Mouse (Mus musculus): ENCODE data around the gene Pnma1. TPM values are rescaled to one million over a fixed set of nuclear protein-coding genes. Genes with fewer than 3 reads are reported as not detected.
"Not testable (repeated sequence)": the region's sequence is repeated elsewhere in the genome, so short reads cannot be mapped to it uniquely, and the experiment has no call there.

Gene Pnma1
- polyA plus RNA-seq, 1 experiment from 2014 or later: 0.49 TPM

DNA sequence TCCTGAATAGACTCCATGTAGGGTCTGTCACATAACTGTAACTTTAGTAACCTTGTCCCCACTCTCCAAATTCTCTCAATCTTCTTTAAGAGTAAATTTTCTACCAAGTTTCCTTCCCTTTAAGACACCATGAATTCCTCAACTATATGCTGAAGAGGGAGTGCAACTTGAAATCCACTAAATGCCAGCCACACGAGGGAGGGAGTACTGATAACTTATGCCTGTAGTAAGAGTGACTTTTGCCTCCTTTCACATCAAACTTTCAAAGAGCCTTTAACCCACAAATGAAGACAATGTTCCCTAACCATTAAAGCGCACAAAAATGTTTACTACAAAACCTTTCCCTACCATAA lies 46.8 kb downstream of the Pnma1 start:
- no peak for DNase-seq (ENCODE audit: low spot score)
- no peak for TF ChIP-seq EP300 (optimal IDR thresholded peaks at IDR 0.05)
- TF ChIP-seq CTCF (IDR thresholded peaks at IDR 0.05; ENCODE audit: low read depth): no peak
- no peaks in the 10 kb centered on the region for H3K27me3 ChIP-seq (ENCODE audit: control insufficient read depth, insufficient read depth, low read length)
- no peak for ATAC-seq (ENCODE audit: low FRiP score, low TSS enrichment)
- no peaks in the 10 kb centered on the region for H3K36me3 ChIP-seq (ENCODE audit: control insufficient read depth, insufficient read depth, low read length)
- H3K4me3 ChIP-seq (ENCODE audit: low read depth, low read length): peak overlapping the region; percentile 52
- H3K4me2 ChIP-seq (replicated peaks; ENCODE audit: low read depth): peak overlapping the region; percentile 64
- no peaks in the 10 kb centered on the region for H3K4me1 ChIP-seq (replicated peaks; ENCODE audit: control insufficient read depth, insufficient read depth)
- H3K27ac ChIP-seq (replicated peaks): no peak overlapping the region
- peak overlapping the region; percentile 72 for H3K9ac ChIP-seq (ENCODE audit: low read length)
- 43% methylated on average over 2 of the region's 2 CpGs for WGBS
- H3K9me3 ChIP-seq (ENCODE audit: control insufficient read depth, low read length): no peaks in the 10 kb centered on the region

DNA sequence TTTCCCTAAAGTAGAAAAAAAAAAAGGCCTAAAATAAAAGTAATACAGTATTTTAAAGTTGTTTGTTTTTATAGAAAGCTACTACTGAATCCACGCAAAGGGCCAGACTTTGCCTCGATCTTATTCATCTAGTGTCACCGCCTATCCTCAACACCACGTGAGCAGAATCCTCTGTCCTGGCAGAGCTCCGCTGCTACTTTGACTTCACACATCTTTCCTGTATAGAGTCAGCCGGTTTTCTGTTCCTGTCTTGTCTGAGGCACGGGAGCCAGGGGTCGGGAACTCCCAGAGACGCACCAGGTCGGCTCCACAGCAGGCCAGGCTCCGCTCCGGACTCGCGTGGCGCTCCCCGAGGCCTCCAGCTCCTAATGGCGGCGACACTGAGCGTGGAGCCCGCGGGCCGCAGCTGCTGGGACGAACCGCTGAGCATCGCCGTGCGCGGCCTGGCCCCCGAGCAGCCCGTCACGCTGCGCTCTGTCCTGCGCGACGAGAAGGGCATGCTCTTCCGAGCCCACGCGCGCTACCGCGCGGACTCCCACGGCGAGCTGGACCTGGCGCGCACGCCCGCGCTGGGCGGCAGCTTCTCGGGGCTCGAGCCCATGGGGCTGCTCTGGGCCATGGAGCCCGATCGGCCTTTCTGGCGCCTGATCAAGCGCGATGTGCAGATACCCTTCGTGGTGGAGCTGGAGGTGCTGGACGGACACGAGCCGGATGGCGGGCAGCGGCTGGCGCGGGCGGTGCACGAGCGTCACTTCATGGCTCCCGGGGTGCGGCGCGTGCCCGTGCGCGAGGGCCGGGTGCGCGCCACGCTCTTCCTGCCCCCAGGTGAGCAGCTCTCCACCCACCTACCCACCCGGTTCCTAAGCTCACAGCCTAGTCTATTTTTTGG lies 47.4 kb downstream of the Pnma1 start, which contains the start of gene Acot6:
Acot6 (plus strand) TSS at position 51 of the 889 bp plus-strand sequence.
- DNase-seq (ENCODE audit: low spot score) (peak; percentile 56), ATAC-seq (ENCODE audit: low FRiP score, low TSS enrichment) (peak; percentile 81)
- peak within 1 kb of the TSS; percentile 76 for H3K27ac ChIP-seq (replicated peaks)
- not testable (repeated sequence) for H3K27me3 ChIP-seq (ENCODE audit: control insufficient read depth, insufficient read depth, low read length); H3K36me3 ChIP-seq (ENCODE audit: control insufficient read depth, insufficient read depth, low read length); H3K4me1 ChIP-seq (replicated peaks; ENCODE audit: control insufficient read depth, insufficient read depth); H3K9me3 ChIP-seq (ENCODE audit: control insufficient read depth, low read length)
- H3K4me3 ChIP-seq (ENCODE audit: low read depth, low read length): peak within 1 kb of the TSS; percentile 52
- TF ChIP-seq CTCF (IDR thresholded peaks at IDR 0.05; ENCODE audit: low read depth): peak; percentile 37
- H3K9ac ChIP-seq (ENCODE audit: low read length): peak within 1 kb of the TSS; percentile 72
- WGBS: under 1% methylated on average over 50 of the region's 80 CpGs
- peak within 1 kb of the TSS; percentile 64 for H3K4me2 ChIP-seq (replicated peaks; ENCODE audit: low read depth)

DNA sequence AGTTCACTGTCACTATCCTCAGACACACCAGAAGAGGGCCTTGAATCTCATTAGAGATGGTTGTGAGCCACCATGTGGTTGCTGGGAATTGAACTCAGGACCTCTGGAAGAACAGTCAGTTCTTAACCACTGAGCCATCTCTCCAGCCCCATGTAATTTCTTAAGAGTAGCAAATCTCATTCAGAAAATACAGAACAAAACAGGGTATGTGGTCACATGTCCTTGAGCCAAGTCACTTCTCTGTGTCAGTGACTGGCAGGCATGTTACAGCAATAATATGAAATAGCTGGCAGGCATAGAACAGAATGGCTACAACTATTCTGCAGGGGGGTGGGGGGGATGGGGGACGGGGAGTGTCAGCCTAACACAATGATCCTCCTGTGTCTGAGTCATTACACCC lies 48.2 kb downstream of the Pnma1 start:
- Histone ChIP-seq H3K9me3 (ENCODE audit: control insufficient read depth, low read length) (no peaks in the 10 kb centered on the region), H3K27ac (replicated peaks) (no peak overlapping the region), H3K36me3 (ENCODE audit: control insufficient read depth, insufficient read depth, low read length) (no peaks in the 10 kb centered on the region), H3K4me3 (ENCODE audit: low read depth, low read length) (no peak overlapping the region), H3K4me2 (replicated peaks; ENCODE audit: low read depth) (peak overlapping the region; percentile 64; the same call in 1 of the 2 replicates), H3K9ac (ENCODE audit: low read length) (no peak overlapping the region; the same call in 1 of the 2 replicates), H3K27me3 (ENCODE audit: control insufficient read depth, insufficient read depth, low read length) (no peaks in the 10 kb centered on the region), H3K4me1 (replicated peaks; ENCODE audit: control insufficient read depth, insufficient read depth) (no peaks in the 10 kb centered on the region)
- no peak for ATAC-seq (ENCODE audit: low FRiP score, low TSS enrichment)
- no peak for DNase-seq (ENCODE audit: low spot score)
- WGBS: 50% methylated on average over 1 of the region's 1 CpGs
- TF ChIP-seq EP300 (optimal IDR thresholded peaks at IDR 0.05): no peak

DNA sequence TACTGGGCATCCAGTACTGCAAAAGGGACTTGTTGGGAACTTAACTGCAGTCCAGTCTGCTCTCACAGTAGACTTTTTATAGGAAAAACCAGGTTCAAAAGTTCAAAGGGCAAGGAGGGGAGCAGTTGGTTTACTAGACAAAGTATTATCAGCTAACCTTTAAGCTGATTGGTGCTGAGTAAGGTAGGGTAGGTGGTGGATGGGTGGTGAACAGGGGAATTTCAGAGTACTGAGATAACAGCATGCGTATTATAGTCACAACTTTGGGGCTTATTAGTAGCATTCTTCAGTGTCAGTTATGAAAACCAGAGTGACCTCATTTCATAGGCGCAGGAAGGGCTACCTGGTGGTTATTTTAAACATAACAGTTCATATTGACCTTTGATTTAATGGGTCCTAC lies 48.7 kb downstream of the Pnma1 start:
- Histone ChIP-seq H3K36me3 (ENCODE audit: control insufficient read depth, insufficient read depth, low read length) (no peaks in the 10 kb centered on the region), H3K4me3 (ENCODE audit: low read depth, low read length) (no peak overlapping the region), H3K27me3 (ENCODE audit: control insufficient read depth, insufficient read depth, low read length) (no peaks in the 10 kb centered on the region), H3K27ac (replicated peaks) (no peak overlapping the region), H3K4me2 (replicated peaks; ENCODE audit: low read depth) (no peak overlapping the region), H3K4me1 (replicated peaks; ENCODE audit: control insufficient read depth, insufficient read depth) (no peaks in the 10 kb centered on the region), H3K9ac (ENCODE audit: low read length) (no peak overlapping the region), H3K9me3 (ENCODE audit: control insufficient read depth, low read length) (no peaks in the 10 kb centered on the region)
- 88% methylated on average over 2 of the region's 2 CpGs for WGBS
- no peak for ATAC-seq (ENCODE audit: low FRiP score, low TSS enrichment)
- no peak for DNase-seq (ENCODE audit: low spot score)
- no peak for TF ChIP-seq EP300 (optimal IDR thresholded peaks at IDR 0.05)
- no peak for TF ChIP-seq CTCF (IDR thresholded peaks at IDR 0.05; ENCODE audit: low read depth)

Other genes with a start within 250 kb of the Pnma1 start
- 19.9 and 22.6 TPM in 2 replicates for gene Numb, start 226.6 kb downstream of the Pnma1 start, polyA plus RNA-seq (2015; fragmentation: Nextera tagmentation; extraction: Ambion mirVana)
- 6.9 and 9.9 TPM in 2 replicates for gene Riox1, start 197.9 kb downstream of the Pnma1 start, polyA plus RNA-seq (2015; fragmentation: Nextera tagmentation; extraction: Ambion mirVana)
- 0.06 TPM in 1 of 2 replicates, not detected in the other for gene Heatr4, start 163.6 kb downstream of the Pnma1 start, polyA plus RNA-seq (2015; fragmentation: Nextera tagmentation; extraction: Ambion mirVana)
- 45.6 and 47.2 TPM in 2 replicates for gene Acot2, start 160.6 kb downstream of the Pnma1 start, polyA plus RNA-seq (2015; fragmentation: Nextera tagmentation; extraction: Ambion mirVana)
- 135 and 144 TPM in 2 replicates for gene Acot1, start 139.0 kb downstream of the Pnma1 start, polyA plus RNA-seq (2015; fragmentation: Nextera tagmentation; extraction: Ambion mirVana)
- gene Acot4, start 110.1 kb downstream of the Pnma1 start, polyA plus RNA-seq (2015; fragmentation: Nextera tagmentation; extraction: Ambion mirVana): 1.2 and 1.3 TPM in 2 replicates
- not detected in 2 replicates for gene Gm49366, start 109.6 kb downstream of the Pnma1 start, polyA plus RNA-seq (2015; fragmentation: Nextera tagmentation; extraction: Ambion mirVana)
- 0.30 and 0.53 TPM in 2 replicates for gene Acot3, start 96.3 kb downstream of the Pnma1 start, polyA plus RNA-seq (2015; fragmentation: Nextera tagmentation; extraction: Ambion mirVana)
- gene Acot5, start 79.2 kb downstream of the Pnma1 start, polyA plus RNA-seq (2015; fragmentation: Nextera tagmentation; extraction: Ambion mirVana): 0.16 TPM in 2 replicates
- 1.3 TPM in 2 replicates for gene Acot6, start 47.8 kb downstream of the Pnma1 start, polyA plus RNA-seq (2015; fragmentation: Nextera tagmentation; extraction: Ambion mirVana)
- 1.2 and 1.7 TPM in 2 replicates for gene Dnal1, start 34.1 kb downstream of the Pnma1 start, polyA plus RNA-seq (2015; fragmentation: Nextera tagmentation; extraction: Ambion mirVana)
- 4.0 and 4.1 TPM in 2 replicates for gene Elmsan1, start 70.4 kb upstream of the Pnma1 start, polyA plus RNA-seq (2015; fragmentation: Nextera tagmentation; extraction: Ambion mirVana)
- 27.4 and 29.1 TPM in 2 replicates for gene Ptgr2, start 136.7 kb upstream of the Pnma1 start, polyA plus RNA-seq (2015; fragmentation: Nextera tagmentation; extraction: Ambion mirVana)
- gene Zfp410, start 168.4 kb upstream of the Pnma1 start, polyA plus RNA-seq (2015; fragmentation: Nextera tagmentation; extraction: Ambion mirVana): 32.3 and 32.4 TPM in 2 replicates
- 27.1 and 27.6 TPM in 2 replicates for gene Coq6, start 213.2 kb upstream of the Pnma1 start, polyA plus RNA-seq (2015; fragmentation: Nextera tagmentation; extraction: Ambion mirVana)
- gene Fam161b, start 213.3 kb upstream of the Pnma1 start, polyA plus RNA-seq (2015; fragmentation: Nextera tagmentation; extraction: Ambion mirVana): 0.72 and 0.88 TPM in 2 replicates

Data from stomach, postnatal 0 days (tissue).